Mouse (Mus musculus) left cerebral cortex, adult 11 months (tissue): ENCODE results near the gene Igsf11.

Experiments used
- DNase-seq: peaks from one replicate; pipeline ENCODE4 v3.0.0; 2022; ENCODE audit warnings: low spot score

The Igsf11 gene

DNA sequence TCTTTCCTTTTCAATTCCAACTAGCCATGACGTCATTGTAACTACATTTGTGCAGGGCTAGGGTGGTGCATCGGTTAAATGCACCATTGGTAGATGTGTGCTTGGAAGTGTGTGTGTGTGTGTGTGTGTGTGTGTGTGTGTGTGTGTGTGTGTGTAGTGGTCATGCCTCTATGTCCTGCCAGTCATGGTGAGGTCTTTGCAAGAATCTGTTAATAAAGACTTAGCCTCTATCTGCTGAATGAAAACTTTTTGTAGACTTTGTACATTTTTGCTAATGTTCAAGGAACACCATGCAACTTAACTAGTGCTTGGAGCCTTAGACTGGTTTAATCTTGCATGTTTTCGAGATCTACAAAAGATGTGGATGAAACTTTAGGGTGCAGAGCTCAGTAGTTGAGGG, 48.3 kb downstream of the Igsf11 start:
- DNase-seq, result no peak

DNA sequence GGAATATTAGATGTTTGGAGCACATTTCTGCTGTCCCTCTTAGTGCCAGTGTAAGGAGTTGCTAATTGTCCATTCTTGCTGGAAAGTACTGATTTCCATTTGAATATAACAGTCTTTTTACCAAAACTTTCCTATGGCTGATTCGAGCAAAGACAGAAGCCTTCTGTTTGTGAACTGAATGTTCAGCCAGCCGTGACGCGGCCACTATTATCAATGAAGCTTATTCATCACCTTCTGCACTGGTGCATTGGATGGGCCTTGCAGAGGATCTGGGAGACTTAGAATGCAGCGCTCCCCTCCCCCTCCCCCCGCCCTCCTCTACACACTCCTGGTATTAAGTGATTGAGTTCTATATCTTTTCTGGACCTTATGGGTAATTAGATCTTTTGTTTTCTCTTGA, 48.8 kb downstream of the Igsf11 start:
- DNase-seq, result peak; percentile 71

DNA sequence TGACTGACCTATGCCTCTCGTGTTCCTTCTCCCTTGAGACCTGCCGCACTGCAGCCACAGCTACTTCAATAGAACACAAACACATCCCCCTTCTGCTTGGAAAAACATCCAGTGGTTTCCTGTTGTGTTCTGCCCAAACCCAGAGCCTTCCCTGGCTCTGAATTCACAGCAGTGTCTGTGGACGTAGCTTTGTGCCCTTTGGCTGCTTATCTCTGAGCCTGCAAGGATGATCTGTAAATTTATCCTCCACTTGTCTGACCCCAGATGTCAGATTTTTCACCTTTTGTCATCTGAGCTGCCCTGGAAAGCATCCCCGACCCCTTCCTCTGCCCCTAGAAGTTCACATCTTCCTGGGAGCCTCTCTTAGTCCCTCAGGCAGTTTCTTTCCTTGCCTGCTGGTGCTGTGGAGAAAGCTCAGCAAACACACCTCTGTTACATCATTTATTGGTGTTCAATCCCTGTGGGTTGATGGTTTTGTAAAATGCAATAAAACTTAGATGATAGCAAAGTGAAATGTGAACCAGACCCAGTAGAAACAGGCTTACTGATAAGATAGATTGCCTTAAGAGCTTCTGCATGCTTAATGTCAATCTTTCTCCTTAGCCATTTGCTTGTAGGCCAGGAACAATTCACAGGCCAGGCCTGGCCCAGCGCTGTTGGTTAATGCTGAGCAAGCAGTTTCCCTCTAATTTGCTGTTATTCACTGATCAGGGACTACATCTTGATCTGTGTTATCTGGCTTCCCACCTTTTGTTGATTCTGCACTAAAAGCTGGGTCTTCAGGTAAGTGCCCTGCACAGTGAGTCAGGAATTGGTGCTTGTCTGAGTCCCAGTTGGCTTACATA, 51.5 kb downstream of the Igsf11 start:
- DNase-seq, result no peak

DNA sequence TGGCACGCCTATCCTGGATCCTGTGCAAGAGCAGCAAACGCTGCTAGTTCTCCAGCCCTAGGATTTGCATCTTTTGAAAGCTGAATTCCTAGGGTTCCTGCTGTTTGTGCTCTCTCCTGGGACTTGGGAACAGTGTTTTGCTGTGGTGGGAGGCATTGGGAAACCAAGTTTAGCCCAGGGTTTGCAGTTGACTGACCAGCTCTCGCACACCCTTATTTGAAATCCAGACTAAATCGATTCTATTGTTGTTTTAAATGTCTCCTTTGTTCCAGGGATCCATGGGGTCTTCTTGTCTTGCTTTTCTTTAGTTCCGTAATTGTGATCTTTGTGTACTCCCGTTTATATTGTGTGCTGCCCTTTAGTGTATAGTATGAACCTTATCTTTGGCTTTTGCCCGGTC, 52.6 kb downstream of the Igsf11 start:
- DNase-seq, result no peak

DNA sequence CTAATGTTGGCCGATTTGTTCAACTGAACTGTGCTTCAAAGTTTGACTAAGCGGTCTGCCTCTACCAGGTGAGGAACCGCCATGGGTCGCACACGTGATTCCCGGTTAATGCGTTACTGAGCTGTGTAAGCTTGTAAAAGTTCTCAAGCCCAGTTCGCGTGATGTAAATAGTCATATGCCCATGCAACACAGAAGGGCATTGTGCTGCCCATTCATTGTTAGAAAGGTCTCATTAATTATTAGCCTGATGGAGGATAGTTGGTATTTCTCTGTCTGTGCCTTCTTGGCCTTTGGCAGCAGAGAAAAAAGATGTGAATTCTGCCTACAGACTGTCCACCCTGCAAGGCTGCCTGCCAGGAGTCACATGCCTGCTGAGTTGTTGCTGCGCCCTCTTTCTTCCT, 53.1 kb downstream of the Igsf11 start:
- DNase-seq, result no peak

DNA sequence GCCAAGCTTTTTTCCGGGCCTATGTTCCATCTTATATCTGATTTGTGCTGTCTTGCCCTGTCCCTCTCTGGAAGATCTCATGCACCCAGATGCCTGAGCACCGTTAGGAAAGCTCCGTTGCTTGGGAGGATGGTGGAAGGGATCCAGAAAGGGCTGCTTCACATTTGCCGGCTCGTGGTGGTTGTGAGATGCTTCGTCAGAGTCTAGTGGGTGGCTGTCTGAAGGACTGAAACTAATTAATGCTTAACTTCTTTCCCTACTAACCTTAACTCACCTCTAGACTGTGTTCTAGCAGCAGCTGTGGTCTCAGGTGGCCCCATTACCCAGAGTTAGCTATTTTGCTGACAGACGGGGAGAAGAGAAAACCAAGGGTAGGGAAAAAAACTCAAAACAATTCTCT, 54.0 kb downstream of the Igsf11 start:
- no peak for DNase-seq

DNA sequence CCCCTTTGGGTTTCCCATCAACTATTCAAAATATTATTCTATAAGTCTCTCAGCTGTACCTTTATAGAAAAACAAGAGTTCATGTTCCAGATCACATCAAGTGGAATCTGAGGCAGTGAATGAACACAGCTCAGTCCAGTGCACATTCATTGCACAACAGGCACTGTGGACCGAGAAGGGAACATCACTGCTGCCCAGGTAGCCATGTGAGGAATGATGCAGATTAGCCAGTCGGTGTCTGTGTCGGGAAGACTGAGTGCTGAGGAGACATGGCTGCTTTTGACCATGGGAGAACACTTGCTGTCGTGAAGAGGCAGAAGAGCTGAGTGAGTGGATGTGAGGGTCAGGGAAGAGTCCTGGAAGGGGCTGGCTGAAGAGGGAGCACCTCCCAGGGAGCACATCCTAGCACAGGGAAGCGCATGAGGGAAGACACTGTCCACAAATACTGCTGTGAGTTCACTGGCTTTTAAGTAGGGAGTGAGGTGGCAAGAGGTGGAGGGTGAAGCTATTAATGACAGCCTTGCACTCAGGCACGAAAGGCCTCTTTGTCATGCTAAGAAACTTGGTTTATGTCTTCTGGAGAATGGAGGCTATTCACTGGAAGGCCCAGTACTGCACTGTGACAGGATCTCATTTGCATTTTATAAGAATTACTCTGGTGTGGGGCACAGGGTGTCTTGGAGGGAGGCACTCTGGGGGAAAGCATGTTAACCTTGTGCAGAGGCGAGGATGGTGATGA, 54.8 kb downstream of the Igsf11 start:
- no peak for DNase-seq

DNA sequence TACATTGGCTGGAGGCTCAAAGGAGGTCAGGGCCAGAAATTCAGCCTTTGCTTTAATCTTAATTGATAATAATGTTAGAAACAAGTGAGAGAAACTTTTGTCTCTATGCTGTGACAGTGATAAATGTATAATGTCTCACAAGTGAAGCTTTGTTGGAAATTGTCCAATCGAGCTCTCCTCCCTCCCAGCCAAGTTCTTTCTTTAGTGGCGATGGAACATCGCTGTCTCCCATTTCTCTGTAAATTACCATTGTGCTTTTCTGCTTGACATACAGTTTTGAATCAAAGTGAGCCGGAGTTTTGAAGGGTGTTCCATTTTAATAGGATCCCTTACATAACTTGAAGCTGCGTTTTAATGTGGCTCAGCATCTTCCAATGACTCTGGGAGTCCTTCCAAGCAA, 56.0 kb downstream of the Igsf11 start:
- no peak for DNase-seq

DNA sequence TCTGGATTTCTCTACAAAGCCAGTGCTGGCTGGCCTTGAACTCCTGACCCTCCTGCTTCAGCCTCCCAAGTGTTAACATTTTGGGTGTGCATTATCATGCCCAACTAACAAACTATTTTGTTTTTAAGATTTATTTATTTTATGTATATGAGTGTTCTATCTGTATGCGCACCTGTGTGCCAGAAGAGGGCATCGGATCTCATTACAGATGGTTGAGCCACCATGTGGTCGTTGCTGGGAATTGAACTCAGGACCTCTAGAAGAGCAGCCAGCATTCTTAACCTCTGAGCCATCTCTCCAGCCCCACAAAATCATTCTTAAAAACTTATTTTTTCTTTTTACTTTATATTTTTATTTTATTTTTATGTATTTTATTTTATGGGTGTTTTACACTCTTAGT, 60.4 kb downstream of the Igsf11 start:
- no peak for DNase-seq

DNA sequence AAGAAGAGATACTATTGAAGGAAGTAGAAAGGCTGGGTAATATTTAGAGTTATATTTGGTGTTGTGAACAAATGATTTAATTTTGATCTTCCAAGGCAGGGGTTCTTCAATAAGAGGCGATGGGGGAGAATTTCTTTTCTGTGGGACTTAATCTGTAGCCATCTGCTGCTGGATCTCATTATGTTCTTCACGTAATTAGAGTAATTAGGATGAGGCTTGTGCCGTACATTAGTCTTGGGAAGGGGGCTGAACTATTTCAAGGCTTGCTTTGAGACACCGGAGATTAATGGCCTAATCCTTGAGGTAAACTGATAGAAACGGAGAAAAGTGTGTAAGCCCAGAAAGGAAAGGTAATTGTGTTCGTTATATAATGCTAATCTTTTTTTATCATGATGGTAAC, 61.4 kb downstream of the Igsf11 start:
- no peak for DNase-seq

DNA sequence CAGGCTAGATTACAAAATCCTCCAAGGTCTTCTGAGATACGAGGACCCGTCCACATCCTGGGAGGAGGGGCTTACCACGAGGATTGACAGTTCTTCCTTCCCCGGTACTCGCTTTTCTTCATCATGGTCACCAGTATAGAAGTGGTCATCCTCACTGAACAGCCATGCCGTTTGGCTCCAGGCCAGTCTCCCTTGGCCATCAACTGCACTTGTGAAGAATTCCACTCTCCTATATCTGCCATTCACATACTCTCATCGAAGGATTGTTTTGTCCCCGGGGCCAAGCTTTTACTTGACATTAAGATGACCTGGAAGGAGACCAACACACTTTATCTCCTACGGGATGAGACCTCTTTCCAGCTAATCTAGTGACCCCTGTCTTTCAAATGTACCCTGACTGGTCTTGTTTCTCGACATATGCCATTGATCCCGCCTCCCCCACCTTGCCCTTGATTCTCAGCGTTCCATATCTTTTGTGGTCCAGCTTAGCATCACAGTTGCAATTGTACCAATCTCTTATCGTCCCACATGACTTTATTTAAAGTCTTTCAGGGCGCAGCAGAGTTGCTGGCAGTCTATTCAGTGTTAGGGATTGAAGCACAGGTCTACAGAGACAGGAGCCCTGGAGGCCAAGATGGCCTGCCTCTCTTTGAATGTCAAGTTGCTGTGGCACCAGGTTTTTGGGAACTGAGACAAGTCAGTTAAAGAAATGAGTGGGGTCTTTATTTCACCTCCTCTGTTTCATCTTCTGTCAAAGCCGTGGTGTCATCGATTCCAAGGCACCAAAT, 62.2 kb downstream of the Igsf11 start:
- no peak for DNase-seq

DNA sequence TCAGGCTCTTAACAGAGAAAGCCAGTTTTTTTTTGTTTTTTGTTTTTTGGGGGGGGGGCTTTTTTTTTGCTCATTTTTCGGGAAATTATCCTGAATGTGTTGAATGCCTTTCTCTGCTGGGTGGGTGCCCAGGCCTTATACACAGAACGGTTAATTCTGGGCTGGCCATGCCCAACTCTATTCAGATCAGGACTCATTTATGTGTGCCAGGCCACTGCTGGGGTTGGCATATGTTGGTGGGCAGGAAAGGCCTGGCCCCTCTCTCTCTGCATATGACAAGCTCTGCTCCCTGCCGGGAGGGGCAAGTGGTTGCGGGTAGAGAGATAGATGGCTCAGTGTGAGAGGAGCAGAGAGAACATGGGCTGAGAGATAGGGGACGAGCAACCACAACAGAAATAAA, 62.8 kb downstream of the Igsf11 start:
- DNase-seq, result no peak

DNA sequence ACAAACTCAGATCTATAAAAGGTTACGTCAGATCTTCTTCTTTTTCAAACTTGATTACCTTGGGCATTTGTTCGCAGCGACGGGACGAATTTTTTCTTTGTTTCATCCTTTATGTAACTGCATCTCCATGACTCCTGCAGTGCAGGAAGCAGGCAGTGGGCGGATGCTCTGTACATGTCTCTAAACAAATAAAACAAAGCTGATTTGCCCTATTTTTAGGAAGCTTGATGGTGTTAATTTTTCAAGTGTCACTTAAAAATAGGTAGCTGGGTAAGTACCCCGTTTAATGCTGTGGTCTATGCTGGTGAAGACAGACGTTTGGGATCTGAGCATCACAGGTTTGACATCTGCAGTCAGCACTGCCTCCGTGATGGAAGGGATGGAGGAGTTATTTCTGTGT, 66.3 kb downstream of the Igsf11 start:
- no peak for DNase-seq

DNA sequence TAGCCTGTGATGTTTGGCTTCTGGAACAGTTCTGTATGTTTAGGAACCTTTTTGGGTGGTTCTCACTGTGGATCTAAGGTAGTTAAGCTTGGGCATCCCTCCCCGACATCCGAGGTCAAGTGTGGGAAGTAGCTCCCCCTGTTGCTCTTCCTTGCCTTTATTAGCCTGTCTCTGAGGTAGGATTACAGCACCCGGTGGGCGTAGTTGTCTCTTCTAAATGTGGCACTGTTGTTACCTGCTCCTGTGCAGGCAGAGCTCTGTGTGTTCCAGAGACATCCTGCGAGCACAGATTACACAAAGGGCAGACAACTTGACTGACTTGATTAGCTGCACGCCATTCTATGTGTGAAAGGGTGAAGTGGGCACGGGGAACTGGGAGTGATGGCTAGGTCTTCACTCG, 68.1 kb downstream of the Igsf11 start:
- DNase-seq, result no peak

DNA sequence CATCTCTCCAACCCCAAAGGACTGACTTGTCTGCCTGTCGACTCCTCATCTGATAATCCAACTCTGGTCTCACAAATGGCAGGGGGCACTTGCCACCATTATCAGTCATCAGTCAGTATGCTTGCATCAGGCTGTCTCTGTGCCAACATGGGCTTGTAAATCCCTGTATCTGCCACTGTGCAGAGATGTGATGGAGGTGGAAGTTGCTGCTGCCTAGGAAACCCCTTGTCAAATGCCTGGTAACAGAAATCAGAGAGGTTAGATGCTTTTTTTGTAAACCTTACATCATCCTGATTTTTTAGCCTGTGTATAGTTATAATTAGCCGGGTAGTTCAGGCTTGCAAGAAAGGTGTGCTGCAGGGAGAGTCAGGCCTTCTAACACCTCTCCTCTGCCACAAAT, 69.4 kb downstream of the Igsf11 start:
- no peak for DNase-seq

DNA sequence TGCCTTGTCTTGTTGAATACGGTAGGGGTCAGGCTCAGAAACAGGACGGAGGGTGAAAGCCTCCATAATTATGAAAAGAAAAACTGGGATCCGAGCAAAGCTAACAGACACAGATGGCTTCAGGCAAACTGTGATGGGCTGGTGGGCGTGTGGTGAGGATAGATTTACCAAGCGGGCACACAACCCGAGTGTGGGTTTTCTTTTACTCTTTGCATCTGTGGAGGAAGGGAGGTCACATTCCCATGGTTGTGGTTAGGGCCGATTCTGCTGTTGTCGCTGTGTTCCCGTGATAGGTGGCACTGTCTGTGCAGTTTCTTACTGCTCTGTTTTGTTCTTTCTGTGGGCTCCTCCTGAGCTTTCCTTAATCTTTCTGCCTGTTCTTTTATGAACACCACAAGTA, 70.2 kb downstream of the Igsf11 start:
- DNase-seq, result no peak

DNA sequence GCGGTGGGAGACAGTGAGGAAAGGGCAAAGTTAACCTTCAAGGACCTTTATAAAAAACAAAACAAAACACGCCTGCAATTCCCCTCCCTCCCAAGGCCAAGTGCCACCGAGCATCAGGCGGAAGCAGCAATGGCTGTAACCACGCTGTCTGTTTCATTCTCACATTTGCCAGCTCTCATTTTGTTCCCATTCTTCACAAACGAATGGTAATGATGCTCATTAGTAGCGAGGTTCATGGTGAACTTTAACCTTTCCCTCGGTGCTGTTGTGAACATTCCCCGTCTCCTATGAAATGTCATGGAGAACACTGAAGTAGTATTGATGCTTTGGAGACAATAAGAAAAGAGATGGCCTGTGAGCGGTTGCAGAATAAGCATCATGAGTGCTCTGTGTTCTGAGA, 74.6 kb downstream of the Igsf11 start:
- no peak for DNase-seq

DNA sequence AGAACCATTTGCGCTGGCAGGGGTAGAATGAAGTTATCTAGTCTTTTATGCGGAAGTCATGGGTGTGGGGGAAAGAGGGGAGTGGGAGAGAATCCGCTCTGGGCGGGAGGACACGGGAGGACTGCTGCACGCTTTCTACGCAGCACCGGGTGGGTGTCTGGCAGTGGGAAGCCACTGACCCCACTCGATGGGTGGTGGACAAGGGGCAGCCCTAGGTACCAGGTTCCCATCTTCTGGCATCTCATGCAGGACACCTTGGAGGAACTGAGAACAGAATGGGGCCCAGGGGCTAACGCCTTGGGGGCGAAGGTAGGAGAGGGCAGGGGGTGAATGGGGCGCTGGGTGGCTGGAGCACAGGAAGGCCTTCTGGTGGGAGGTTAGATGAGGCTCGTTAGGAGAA, 83.7 kb downstream of the Igsf11 start:
- DNase-seq, result no peak

DNA sequence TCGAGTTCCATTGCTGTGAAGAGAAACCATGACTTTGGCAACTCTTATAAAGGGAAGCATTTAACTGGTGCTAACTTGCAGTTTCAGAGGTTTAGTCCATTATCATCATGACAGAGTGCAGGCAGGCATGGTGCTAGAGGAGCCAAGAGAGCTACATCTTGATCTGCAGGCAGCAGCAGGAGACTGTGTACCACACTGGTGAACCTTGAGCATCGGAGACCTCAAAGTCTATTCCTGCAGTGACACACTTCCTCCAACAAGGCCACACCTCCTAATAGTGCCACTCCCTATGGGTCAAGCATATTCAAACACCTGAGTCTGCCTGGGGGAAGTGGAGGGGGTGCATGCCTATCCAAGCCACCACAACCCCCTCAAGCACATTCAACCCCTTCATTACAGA, 86.1 kb downstream of the Igsf11 start:
- DNase-seq, result no peak

DNA sequence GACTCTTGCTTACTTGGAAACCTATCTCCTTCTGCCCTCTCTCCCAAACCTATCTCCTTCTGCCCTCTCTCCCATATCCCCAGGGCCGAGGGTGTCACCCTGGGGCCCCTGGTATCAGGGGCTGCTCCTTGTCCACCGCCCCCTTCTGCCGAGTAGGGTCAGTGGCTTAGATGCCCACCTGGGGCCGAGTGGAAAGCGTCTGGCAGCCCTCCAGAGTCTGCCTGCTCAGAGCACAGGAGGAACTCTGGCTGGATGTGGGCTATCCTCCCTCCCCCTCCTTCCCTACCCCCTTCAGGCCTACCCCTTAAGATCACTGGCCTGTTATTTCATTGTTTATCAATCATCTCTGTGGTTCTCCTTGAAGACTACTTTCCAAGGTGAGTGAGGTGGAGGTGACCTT, 88.1 kb downstream of the Igsf11 start:
- DNase-seq, result no peak

DNA sequence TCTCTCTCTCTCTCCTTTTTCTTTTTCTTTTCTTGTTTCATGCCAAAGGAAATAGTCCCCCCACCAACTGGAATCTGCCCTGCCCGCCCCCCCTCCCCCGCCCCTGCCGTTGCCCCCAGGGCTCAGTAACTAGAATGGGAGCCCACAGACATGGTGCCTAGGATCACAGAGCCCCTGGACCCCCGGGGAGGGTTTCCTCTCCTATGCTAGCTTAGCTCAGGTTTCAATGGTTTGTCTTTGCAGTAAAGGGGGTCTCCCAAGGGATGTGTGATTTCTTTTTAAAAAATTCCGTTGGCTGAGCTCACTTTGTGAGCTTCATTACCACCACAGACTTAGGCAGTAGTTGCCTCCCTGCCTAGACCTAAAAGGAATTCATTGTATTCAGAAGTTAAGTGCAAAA, 89.6 kb downstream of the Igsf11 start:
- no peak for DNase-seq

DNA sequence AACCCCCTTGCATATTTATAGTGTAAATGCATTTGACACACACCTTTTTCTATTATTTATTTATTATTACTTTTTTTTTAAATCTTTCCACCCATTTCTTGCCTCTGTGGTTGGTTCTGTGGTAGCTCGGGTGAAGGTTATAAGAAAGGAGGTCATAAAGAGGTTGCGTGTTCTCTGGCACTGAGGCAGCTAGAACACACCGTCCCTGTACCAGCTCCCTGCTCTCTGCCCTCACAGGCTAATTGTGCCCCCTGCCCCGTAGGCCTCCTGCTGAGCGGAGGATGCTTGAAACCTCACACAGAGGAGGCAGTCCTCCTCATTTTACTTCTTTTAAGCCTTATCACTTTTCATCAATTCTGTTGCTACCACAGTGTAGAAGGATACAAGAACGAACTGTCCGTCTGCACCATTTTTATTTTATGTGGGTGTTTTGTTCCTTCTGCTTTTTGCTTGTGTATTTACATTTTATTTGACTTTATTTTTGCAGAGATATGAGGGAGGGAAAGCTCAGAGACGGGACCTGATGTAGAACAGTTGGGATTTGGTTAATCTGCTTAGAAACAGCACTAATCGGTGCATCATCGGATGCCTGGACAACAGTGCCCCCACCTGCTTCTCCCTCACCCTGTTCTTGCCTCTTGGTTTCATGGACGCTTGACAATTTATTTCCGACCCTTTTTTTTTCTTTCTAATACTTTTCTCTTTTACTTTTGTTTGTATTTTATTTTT, 90.2 kb downstream of the Igsf11 start:
- DNase-seq, result no peak
